In the genomic region with DNA sequence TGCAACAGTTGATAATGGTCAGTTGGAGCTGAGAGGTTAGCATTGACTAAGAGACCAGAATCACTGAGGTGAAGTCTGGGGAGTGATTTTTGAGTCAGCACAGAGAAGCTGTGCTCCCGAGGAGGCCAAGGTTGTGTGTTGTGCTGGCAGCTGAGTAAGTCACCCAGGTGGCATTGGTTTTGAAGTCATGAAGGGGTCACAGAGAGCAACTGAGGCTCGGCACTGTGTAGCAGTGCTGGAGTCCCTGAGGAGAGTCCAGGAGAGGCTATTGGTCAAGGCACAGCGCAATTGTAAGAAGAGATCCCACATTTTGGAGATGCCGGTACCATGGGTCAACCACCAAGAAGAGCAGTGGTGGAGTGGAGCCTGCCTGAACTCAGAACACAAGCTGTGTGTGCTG, we compare ENCODE assay signal across 17 mouse cellular contexts.
"Had no signal": no experiment of that assay in that cellular context is flagged by ENCODE, and none has a peak within 500 bp of the region (broad histone marks: within the 10 kb centered on the region; RNA-seq: fewer than 3 reads in every experiment).

No protein-coding gene starts in this region.

- H3K4me2 ChIP-seq: lung, embryonic 15.5 days; midbrain, embryonic 12.5 days; neural tube, embryonic 12.5 days; stomach, embryonic 15.5 days had no signal

- ATAC-seq: lung, postnatal 0 days had no signal

- DNase-seq: lung, adult 2 months; lung, postnatal 14 days; lung, postnatal 36 days; midbrain, embryonic 14.5 days; right cerebral cortex, postnatal 14 days; thymus, adult 2 months; thymus, postnatal 25 days; thymus, postnatal 4 days had no signal

- H3K9ac ChIP-seq: liver, postnatal 0 days; lung, embryonic 15.5 days; midbrain, embryonic 12.5 days; neural tube, embryonic 12.5 days; stomach, embryonic 15.5 days had no signal

- H3K36me3 ChIP-seq: midbrain, embryonic 12.5 days; neural tube, embryonic 12.5 days had no signal

- H3K9me3 ChIP-seq: lung, embryonic 15.5 days; megakaryocyte, embryonic 14.5 days; midbrain, embryonic 12.5 days; neural tube, embryonic 12.5 days; stomach, embryonic 15.5 days had no signal

- H3K27ac ChIP-seq: lung, embryonic 15.5 days; macrophage; midbrain, embryonic 12.5 days; neural tube, embryonic 12.5 days; stomach, embryonic 15.5 days; stomach, postnatal 0 days had no signal

- H3K4me3 ChIP-seq: lung, embryonic 15.5 days; megakaryocyte, embryonic 14.5 days; midbrain, embryonic 12.5 days; neural tube, embryonic 12.5 days; stomach, embryonic 15.5 days had no signal

- H3K27me3 ChIP-seq: lung, embryonic 15.5 days; megakaryocyte, embryonic 14.5 days; midbrain, embryonic 12.5 days; neural tube, embryonic 12.5 days; stomach, embryonic 15.5 days had no signal
